Mouse (Mus musculus) kidney, postnatal 25 days (tissue): ENCODE measurements around the gene Snupn.
"Not testable (repeated sequence)": the region's sequence is repeated elsewhere in the genome, so short reads cannot be mapped to it uniquely, and the experiment has no call there.

Experiments
- DNase-seq, 2 experiments: peaks; one replicate each; pipeline ENCODE4 v3.0.0; 2021; ENCODE audit warnings: mixed read lengths in 2 of 2

Snupn gene

GRCm38 (mm10) chr9:56936861-56937222, 13.8 kb upstream of the Snupn start:
- no peak for DNase-seq

DNA sequence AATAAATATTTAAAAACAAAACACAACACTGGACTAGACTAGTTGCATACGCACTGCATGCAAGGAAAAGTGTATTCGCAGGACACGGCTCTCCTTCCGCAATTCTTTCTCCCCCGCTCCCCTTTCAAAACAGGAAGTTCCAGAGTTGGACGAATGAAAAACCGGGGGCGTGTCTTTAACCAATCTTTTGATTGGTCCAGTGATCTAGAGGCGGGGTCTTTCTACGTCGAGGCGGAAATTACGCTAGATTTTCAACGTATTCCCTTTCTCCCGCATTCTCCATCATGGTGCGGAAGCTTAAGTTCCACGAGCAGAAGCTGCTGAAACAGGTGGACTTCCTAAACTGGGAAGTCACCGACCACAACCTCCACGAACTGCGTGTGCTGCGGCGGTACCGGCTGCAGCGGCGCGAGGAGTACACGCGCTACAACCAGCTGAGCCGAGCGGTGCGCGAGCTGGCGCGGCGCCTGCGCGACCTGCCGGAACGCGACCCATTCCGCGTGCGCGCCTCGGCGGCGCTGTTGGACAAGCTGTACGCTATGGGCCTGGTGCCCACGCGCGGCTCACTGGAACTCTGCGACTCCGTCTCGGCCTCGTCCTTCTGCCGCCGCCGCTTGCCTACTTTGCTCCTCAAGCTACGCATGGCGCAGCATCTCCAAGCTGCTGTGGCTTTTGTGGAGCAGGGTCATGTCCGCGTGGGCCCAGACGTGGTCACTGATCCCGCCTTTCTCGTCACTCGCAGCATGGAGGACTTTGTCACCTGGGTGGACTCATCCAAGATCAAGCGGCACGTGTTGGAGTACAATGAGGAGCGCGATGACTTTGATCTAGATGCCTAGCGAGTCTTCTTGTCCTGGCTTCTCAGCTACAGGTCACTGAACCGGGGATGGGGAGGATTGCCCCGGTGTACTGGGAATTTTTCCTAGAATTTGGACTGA, 13.2 kb upstream of the Snupn start, which contains the start of gene Imp3:
Gene Imp3 (plus strand): TSS at position 253 of the 938 bp plus-strand sequence.
- peak; percentile 94 to 95 for DNase-seq

- peak; percentile 21 to 58 for DNase-seq
These were observed 12.3 kb upstream of the Snupn start for GRCm38 (mm10) chr9:56938374-56938773.

DNA sequence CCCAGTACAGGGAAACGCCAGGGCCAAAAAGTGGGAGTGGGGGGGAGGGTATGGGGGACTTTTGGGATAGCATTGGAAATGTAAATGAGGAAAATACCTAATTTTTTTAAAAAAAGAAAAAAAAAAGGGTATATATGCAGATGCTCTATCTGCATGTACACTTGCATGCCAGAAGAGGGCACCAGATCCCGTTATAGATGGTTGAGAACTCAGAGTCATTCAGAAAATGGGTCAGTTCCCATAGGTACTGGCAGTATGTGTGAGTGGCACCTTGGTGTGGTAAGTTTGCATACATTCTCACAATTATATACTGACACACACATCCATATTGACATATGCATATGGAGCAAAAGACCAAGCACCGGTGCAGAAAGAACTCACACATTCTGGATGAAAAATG, 3.2 kb upstream of the Snupn start:
- peak in 1 of 2 experiments; percentile 64 for DNase-seq

DNA sequence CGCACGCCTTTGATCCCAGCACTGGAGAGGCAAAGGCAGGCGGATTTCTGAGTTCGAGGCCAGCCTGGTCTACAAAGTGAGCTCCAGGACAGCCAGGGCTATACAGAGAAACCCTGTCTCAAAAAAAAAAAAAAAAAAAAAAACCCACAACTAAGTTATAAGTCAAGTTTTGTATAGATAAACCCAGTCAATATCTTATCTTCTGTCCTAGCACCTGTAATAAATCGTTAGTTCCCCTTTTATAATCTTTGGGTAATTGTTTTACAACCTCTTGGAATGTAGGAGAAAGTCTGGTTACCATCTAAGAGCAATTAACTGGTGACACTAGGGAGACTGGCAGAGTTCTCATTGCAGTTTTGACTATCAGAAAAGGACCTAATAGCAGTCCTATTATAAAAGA, 2.0 kb upstream of the Snupn start:
- not testable (repeated sequence) for DNase-seq

GRCm38 (mm10) chr9:56949767-56950166, 911 bp upstream of the Snupn start:
- no peak for DNase-seq

DNA sequence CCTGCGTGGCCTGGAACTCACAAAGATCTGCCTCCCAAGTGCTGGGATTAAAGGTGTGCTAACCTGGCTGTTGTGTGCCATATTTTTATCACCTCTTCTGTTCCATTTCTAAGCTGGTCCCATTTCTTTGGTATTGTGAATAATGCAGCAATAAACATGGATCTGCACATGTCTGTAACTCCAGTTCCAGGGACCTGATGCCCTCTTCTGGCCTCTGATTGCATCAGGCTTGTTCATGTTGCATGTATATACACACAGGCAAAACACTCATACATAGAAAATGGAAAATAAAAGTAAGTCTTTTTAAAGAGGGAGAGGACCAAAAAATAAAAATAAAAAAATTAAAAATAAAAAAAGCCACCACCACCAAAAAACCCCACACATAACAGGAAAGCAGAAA, 2.9 kb downstream of the Snupn start:
- no peak for DNase-seq

DNA sequence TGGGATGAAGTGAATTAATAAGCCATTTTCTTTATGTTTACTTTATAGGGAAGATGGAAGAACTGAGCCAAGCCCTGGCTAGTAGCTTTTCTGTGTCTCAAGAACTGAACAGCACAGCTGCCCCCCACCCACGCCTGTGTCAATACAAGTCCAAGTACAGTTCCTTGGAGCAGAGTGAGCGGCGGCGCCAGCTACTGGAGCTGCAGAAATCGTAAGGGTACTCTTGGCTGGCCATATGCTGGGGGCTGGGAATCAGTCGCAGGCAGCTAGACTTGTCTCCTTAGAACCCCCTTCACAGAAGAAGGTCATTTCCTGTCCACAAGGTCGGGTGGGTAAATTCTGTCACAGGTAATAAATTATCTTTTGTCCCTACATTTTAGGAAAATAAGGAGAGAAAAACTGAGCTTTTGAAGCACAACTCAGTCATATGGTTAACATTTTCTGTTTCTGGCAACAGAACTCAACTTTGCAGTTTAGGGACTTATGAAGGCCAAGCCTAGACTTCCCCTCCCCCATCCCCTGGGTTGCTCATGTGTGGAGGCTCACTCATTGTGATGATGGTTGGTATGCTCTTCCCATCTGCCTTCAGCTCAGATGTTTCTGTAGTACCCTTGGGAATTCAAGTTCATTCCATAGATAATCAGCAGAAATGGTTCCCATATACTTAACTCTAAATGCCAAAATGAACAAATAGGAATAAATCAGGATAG, 6.4 kb downstream of the Snupn start:
- DNase-seq, result no peak

- no peak for DNase-seq
These were observed 8.0 kb downstream of the Snupn start for GRCm38 (mm10) chr9:56958689-56959088.

DNA sequence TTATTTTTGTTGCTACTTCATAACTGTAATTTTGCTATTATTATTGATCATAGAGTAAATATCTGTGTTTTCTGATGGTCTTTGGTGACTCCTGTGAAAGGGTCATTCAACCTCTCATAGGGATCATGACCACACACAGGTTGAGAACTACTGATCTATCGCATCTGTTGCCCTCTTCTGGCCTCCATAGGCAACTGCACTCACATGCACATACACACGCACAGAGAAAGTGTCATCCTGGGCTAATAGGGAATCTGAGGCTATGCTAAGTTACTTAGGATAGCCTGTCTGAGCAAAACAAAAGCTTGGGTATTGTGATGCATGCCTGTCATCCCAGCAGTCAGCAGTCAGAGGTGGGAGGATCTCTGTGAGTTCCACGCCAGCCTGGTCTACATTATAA, 10.9 kb downstream of the Snupn start:
- DNase-seq, result no peak

GRCm38 (mm10) chr9:56970158-56970557, 19.5 kb downstream of the Snupn start:
- no peak for DNase-seq

DNA sequence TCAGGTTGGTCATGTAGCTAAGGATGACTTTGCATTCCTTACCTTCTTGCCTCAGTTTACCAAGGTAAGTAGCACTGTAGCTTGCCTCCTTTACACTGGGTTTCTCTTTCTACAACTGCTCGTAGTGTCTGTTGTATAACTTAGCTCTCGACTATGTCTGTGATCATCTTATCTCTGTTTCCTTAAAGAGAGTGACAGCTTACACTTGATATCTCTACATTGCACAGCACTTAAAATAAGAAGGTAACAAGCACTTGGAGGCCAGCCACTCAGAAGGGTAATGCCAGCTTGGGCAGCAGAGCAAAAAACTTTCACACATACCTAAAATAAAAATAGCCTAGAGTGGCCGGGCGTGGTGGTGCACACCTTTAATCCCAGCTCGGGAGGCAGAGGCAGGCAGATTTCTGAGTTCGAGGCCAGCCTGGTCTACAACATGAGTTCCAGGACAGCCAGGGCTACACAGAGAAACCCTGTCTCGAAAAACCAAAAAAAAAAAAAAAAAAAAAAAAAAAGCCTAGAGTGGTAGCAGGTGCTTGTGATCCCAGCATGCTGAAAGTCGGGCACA, 23.4 kb downstream of the Snupn start:
- no peak for DNase-seq

DNA sequence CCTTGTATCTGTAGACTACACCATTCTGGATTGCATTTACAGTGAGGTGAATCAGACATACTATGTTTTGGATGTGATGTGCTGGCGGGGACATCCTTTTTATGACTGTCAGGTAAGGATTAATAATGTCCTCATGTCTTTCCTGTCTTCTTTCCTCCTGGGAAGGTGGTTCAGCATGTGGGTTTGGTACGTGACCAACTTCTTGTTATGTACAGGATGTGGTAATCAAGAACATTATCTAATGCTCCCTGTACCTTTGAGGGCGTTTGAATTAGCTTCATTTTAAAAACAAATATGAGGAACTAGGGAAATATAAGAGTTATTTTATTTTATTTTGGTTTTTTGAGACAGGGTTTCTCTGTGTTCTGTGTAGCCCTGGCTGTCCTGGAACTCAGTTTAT, 24.5 kb downstream of the Snupn start:
- no peak for DNase-seq

- DNase-seq, result no peak
These were observed 29.5 kb downstream of the Snupn start for GRCm38 (mm10) chr9:56980186-56980585.

DNA sequence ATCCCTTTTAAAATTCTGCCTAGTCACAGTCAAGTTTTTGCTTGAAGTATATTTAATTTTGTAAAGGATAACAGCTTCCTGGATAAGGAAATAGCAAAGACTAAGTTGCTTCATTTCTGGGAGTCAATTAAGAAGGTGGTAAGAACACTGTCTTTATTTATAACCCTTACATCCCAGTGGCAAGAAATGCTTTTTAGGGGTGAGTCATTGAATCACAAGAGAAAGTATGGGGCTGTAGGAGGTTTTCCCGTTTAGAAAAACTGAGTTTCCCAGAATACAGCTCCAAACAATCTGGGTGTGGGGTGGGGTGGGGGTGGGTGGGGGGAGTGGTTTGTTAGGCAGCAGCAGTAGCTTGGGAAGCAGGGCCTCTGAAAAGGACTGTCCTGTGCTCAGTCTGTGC, 30.8 kb downstream of the Snupn start:
- no peak for DNase-seq

- peak; percentile 92 to 94 for DNase-seq
These were observed 43.9 kb downstream of the Snupn start, which contains the start of gene Ptpn9 for GRCm38 (mm10) chr9:56994286-56995197. Ptpn9 (plus strand) TSS chr9:56994923.

- DNase-seq, result peak; percentile 67 to 87
These were observed 44.7 kb downstream of the Snupn start for GRCm38 (mm10) chr9:56995198-56996027.

- DNase-seq, result peak in 1 of 2 experiments; percentile 16
These were observed 45.3 kb downstream of the Snupn start for GRCm38 (mm10) chr9:56996028-56996346.

- peak; percentile 40 to 66 for DNase-seq
These were observed 46.5 kb downstream of the Snupn start for GRCm38 (mm10) chr9:56997206-56997605.

- peak in 1 of 2 experiments; percentile 49 for DNase-seq
These were observed 52.3 kb downstream of the Snupn start for GRCm38 (mm10) chr9:57003011-57003410.

DNA sequence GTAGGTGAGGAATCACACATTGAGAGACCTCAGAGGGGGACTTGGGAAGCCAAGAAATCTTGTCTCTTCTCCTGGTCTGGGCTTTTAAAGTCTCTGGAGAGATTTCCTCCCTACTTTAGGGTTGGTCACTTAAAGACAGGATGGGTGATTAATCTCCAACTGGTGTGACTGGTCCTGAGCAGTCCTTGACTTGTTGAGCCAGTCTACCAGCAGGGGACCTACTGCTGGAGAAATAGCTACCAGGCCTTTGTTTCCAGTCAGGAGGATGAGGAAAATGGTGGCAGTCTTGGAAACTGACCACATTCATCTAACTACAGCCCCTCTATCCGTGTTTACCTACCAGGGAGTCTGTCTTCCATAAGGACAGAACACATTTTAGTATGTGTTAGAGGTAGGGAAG, 61.7 kb downstream of the Snupn start:
- DNase-seq, result no peak

GRCm38 (mm10) chr9:57012895-57013294, 62.2 kb downstream of the Snupn start:
- DNase-seq, result no peak
